Mouse (Mus musculus) spleen, adult 2 months (tissue): ENCODE data around the gene Arhgap22.

Experiments
- CTCF ChIP-seq: fragments of 200-500 bp; IDR thresholded peaks from 2 replicates; pipeline ENCODE4 v1.5.1; 2011; ENCODE audit warnings: mild to moderate bottlenecking, inconsistent platforms; ENCODE audit not compliant: insufficient read depth, insufficient read length, insufficient replicate concordance; ENCODE audit errors: extremely low read depth
- POLR2A ChIP-seq: fragments of 200-500 bp; IDR thresholded peaks from 2 replicates; pipeline ENCODE4 v1.6.1; 2011; ENCODE audit warnings: low read depth, low read length, inconsistent platforms

GRCm38 (mm10) chr14:33366891-33367777 lies 153.3 kb downstream of the Arhgap22 start:
- TF ChIP-seq POLR2A (no peak), CTCF (no peak)
